Mouse (Mus musculus) erythroblast, embryonic 14.5 days (primary cell): ENCODE measurements around the gene Smim17.

Experiments
- GATA1 ChIP-seq: IDR thresholded peaks from 2 replicates; pipeline ENCODE4 v1.6.1; 2012; ENCODE audit warnings: low read length, inconsistent platforms, mixed read lengths
- TAL1 ChIP-seq: IDR thresholded peaks from 3 replicates; pipeline ENCODE4 v1.6.1; 2012; ENCODE audit warnings: low read length, inconsistent platforms, mixed read lengths

DNA sequence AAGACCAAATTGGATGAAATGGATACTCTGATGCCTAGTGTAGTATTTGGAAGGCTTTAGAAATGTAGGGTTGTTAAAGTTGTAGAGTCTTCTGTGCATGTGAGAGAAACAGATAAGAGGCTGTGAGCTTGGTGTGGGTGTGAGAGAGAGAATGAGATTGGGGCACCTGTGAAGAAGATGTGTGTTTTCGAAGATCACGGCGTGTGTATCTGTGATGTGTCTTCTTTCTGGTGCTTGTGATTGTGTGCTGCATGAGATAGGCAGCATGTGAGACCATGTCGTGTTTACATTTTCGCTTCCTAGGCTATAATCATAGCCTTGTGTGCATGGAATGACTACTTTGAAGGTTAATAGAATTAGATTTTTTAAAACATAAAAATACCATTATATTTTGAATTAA, 31.3 kb upstream of the Smim17 start:
- TF ChIP-seq TAL1 (no peak), GATA1 (no peak)
